Mouse (Mus musculus) heart, embryonic 14.5 days (tissue): ENCODE results near the gene Catspere2. TPM values are rescaled to one million over a fixed set of nuclear protein-coding genes. Genes with fewer than 3 reads are reported as not detected.
A peak's percentile ranks its signal among the peaks of the same experiment; 100 is the strongest.

Source experiments
- ATAC-seq: fragments of 200-750 bp; cut with Nextera tagmentation; 2 replicates; pipeline ENCODE4 v1.8.0; 2017; ENCODE audit warnings: low read depth, moderate TSS enrichment; ENCODE audit not compliant: insufficient number of reproducible peaks, insufficient read depth, low FRiP score
- H3K27ac ChIP-seq, 2 experiments: fragments of 200-500 bp in 1 of 2; fragments of 300-500 bp in 1 of 2; sonication (generic) in 1 of 2; replicated peaks in 1 of 2; 2 replicates each; pipeline ENCODE4 v1.5.1; 2012 to 2014; ENCODE audit warnings: low read depth in 2 of 2, low read length in 2 of 2, control low read depth in 1 of 2, mild to moderate bottlenecking in 1 of 2, mixed read lengths in 1 of 2; ENCODE audit not compliant: control insufficient read depth in 1 of 2, insufficient read depth in 1 of 2
- H3K27me3 ChIP-seq: fragments of 300-500 bp; sonication (generic); 2 replicates; pipeline ENCODE4 v1.6.1; 2014; ENCODE audit warnings: mild to moderate bottlenecking, low read length, control low read depth; ENCODE audit not compliant: control insufficient read depth, insufficient read depth
- H3K36me3 ChIP-seq: fragments of 300-500 bp; sonication (generic); 2 replicates; pipeline ENCODE4 v1.6.1; 2014; ENCODE audit warnings: mild to moderate bottlenecking, control low read depth, low read length, mixed read lengths; ENCODE audit not compliant: control insufficient read depth, insufficient read depth
- H3K4me1 ChIP-seq, 2 experiments: fragments of 200-500 bp in 1 of 2; fragments of 300-500 bp in 1 of 2; sonication (generic) in 1 of 2; 2 replicates each; pipeline ENCODE4 v1.6.1; 2012 to 2014; ENCODE audit warnings: low read length in 2 of 2, control low read depth in 1 of 2, mixed read lengths in 1 of 2; ENCODE audit not compliant: control insufficient read depth in 2 of 2, insufficient read depth in 2 of 2
- H3K4me2 ChIP-seq: fragments of 300-500 bp; sonication (generic); 2 replicates; pipeline ENCODE4 v1.6.1; 2014; ENCODE audit warnings: mild to moderate bottlenecking, low read length
- H3K4me3 ChIP-seq, 2 experiments: fragments of 200-500 bp in 1 of 2; fragments of 300-500 bp in 1 of 2; sonication (generic) in 1 of 2; 2 replicates each; pipeline ENCODE4 v1.5.1; 2012 to 2014; ENCODE audit warnings: low read length in 2 of 2, mild to moderate bottlenecking in 2 of 2, control low read depth in 1 of 2, low read depth in 1 of 2, moderate library complexity in 1 of 2; ENCODE audit not compliant: control insufficient read depth in 1 of 2, insufficient read depth in 1 of 2
- H3K9ac ChIP-seq: fragments of 300-500 bp; sonication (generic); 2 replicates; pipeline ENCODE4 v1.6.1; 2014; ENCODE audit warnings: mild to moderate bottlenecking, low read length
- H3K9me3 ChIP-seq: fragments of 300-500 bp; sonication (generic); 2 replicates; pipeline ENCODE4 v1.6.1; 2016; ENCODE audit warnings: low read length, control low read depth; ENCODE audit not compliant: control insufficient read depth
- WGBS: fragments of 180-500 bp; shearing (Covaris S2); extraction: QIAGEN DNeasy Blood & Tissue Kit; methylation state at CpG from one replicate; pipeline ENCODE4 v1.1.7; 2014; 5-methylcytosine and 5-hydroxymethylcytosine counted together
- polyA plus RNA-seq: library from polyadenylated mRNA; unstranded; fragments of >200 nt; fragmentation: Nextera tagmentation; extraction: Ambion mirVana; gene quantifications from 2 replicates; pipeline ENCODE4 v1.2.1, GENCODE M21; 2014

Gene Catspere2
- polyA plus RNA-seq, 1 experiment from 2014 or later: 0.26 TPM

- Histone ChIP-seq H3K9me3 (0 out of 2 replicates have a peak, but pooled peaks cover under 1% of the 10 kb centered on the region), H3K4me3 (no peak overlapping the region), H3K36me3 (no peaks in the 10 kb centered on the region), H3K27ac (peak overlapping the region; percentile 87 to 96), H3K9ac (peak overlapping the region; percentile 27; the same call in 1 of the 2 replicates), H3K27me3 (no peaks in the 10 kb centered on the region), H3K4me1 (peaks cover 0 to 11% of the 10 kb centered on the region in 2 experiments; a peak in 2 of 4 replicates), H3K4me2 (peak overlapping the region; percentile 41)
- 45% methylated on average over 5 of the region's 5 CpGs for WGBS
- ATAC-seq: peak; percentile 61; the same call in 1 of the 2 replicates
Measured at GRCm38 (mm10) chr1:178219166-178220077, 236.2 kb downstream of the Catspere2 start.

Other genes with a start within 250 kb of the Catspere2 start
- gene Adss, start 186.9 kb upstream of the Catspere2 start, polyA plus RNA-seq: 20.1 and 23.3 TPM in 2 replicates
- 25.9 and 30.7 TPM in 2 replicates for gene Desi2, start 204.0 kb downstream of the Catspere2 start, polyA plus RNA-seq